Mouse (Mus musculus): ENCODE measurements at regions not wholly inside any gene's neighbourhood (a gene's known extent, or its start where the extent isn't known, plus 50 kb on each side); places are given as distances from the start of the nearest gene placed in this dataset.

DNA sequence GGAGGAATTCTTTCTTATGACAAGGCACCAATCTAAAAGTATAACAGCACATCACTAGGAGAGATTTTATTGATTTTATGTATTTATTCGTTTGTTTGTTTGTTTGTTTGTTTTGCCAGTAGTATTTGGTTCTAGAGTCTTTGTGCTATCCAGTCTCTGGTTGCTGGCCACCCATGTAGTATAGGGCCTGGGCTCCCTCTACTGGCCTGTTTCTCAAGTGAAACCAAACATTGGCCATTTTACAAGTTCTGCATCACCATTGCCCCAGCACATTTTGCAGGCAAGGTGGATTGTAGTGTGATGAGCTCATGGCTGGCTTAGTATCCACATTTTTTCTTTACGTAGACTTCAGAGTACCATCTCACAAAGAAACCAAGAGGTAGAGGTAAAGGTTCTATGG is 376.9 kb upstream of the Luzp2 start:
- DNase-seq, result peak; percentile 2

DNA sequence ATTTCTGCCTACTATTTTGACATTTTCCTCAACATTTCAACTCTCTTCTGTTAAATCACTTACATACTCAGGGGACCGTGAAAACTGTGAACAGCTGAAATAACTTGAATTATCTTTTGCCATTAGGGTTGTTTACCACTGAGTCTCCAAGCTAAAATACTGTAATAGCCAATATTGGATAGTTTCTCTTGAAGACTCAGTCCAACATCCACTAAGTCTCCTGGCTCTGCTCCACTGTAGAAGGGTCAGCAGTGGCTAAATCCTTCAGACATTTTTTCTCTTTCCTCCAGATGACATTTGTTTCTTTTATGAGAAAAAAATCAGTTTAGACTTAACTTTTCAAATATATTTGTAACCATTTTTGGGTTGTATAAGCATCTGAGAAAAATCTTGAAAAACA is 344.0 kb upstream of the Luzp2 start:
- no peak for DNase-seq

DNA sequence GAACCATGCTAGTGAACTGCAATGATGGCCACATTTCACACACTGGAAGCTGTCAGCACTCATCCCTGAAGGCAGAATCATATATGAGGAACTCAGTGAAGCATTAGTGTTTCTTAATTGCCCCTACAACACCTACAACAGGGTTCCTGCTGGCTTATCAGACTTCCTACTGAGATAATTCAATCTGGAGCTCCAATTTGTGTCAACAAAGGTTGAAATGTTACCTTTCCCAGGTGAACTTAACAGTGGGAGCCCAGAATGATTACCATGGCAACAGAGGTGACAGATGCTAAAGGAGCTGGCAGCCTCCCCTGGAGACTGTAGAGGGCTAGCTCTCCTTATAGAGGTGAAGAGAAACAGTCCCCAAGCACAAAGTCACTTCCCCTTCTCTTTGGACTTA is 330.1 kb upstream of the Luzp2 start:
- DNase-seq, result no peak

GRCm38 (mm10) chr7:54507006-54507405 is 328.3 kb upstream of the Luzp2 start:
- no peak for DNase-seq

- no peak for DNase-seq
These were observed 299.6 kb upstream of the Luzp2 start for GRCm38 (mm10) chr7:54535693-54536092.

- DNase-seq, result no peak
These were observed 277.9 kb upstream of the Luzp2 start for GRCm38 (mm10) chr7:54557436-54557835.

GRCm38 (mm10) chr7:54565569-54566179 is 269.6 kb upstream of the Luzp2 start:
- no peak for DNase-seq

DNA sequence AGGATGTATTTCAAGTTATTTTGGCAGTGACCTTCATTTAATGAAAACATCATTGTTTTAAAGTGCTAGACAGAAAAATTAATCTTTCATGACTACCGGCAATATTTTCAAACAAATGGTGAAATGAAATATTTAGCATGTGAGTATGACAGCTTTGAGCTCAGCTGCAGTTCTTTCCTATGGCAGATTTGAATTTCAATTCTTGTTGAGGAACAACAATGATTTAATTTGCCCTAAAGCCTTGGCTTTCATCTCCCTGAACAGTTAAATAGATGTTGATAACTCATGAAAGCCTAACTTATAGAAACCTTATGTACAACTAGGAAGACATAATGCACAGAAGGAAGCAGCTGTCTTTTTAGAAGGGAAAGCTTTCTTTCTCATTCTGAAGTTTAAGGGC is 235.5 kb upstream of the Luzp2 start:
- DNase-seq, result no peak

GRCm38 (mm10) chr7:54622436-54622835 is 212.9 kb upstream of the Luzp2 start:
- no peak for DNase-seq

GRCm38 (mm10) chr7:54633930-54634329 is 201.4 kb upstream of the Luzp2 start:
- DNase-seq, result no peak

- DNase-seq, result no peak
These were observed 200.8 kb upstream of the Luzp2 start for GRCm38 (mm10) chr7:54634348-54635035.

DNA sequence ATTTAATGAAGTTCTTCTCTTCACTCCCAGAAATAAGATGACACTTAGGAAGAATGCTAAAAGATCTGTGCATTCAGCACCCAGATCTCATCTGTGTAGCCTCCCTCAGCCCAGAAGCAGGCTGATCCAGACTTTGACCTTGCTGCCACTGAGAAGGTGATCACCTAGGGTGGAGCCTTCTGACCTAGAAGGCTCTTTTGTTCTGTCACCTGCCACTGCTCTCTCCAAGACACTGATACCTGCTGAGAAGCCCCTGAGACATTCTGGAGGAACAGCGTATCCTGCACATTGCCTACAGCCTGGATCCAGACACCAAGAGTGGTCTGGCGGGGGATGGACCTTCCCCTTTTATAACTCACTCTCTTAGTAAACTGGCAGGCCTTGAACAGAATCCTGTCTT is 190.0 kb upstream of the Luzp2 start:
- no peak for DNase-seq

- no peak for DNase-seq
These were observed 186.3 kb upstream of the Luzp2 start for GRCm38 (mm10) chr7:54649025-54649424.

Measured in lung, postnatal 10 days (tissue).